Mouse (Mus musculus) myocyte (in vitro differentiated cells): Measurements from ENCODE around the gene Ly6g6e.

Experiments
- CEBPB ChIP-seq: IDR thresholded peaks from 2 replicates; pipeline ENCODE4 v1.6.1; 2011; ENCODE audit warnings: mild to moderate bottlenecking, moderate library complexity; ENCODE audit not compliant: poor library complexity, insufficient read depth, severe bottlenecking
- E2F4 ChIP-seq: IDR thresholded peaks from one replicate; pipeline ENCODE4 v1.6.1; 2011; ENCODE audit warnings: mild to moderate bottlenecking, control low read depth, moderate library complexity; ENCODE audit not compliant: insufficient read depth
- MAX ChIP-seq: IDR thresholded peaks from one replicate; pipeline ENCODE4 v1.6.1; 2011; ENCODE audit warnings: low read depth, mild to moderate bottlenecking, control low read depth
- MYOD1 ChIP-seq, 3 experiments: IDR thresholded peaks; one replicate each; pipeline ENCODE4 v1.6.1; 2011; ENCODE audit warnings: control low read depth in 2 of 3, low read depth in 2 of 3, mild to moderate bottlenecking in 2 of 3, moderate library complexity in 1 of 3; ENCODE audit not compliant: insufficient read length in 2 of 3, control insufficient read depth in 1 of 3
- MYOG ChIP-seq, 3 experiments: IDR thresholded peaks; one replicate each; pipeline ENCODE4 v1.6.1; 2011; ENCODE audit warnings: control low read depth in 2 of 3, low read depth in 2 of 3, mild to moderate bottlenecking in 2 of 3; ENCODE audit not compliant: insufficient read length in 2 of 3, control insufficient read depth in 1 of 3, insufficient read depth in 1 of 3
- POLR2A ChIP-seq: IDR thresholded peaks from one replicate; pipeline ENCODE4 v1.6.1; 2011; ENCODE audit warnings: low read depth, mild to moderate bottlenecking, control low read depth, moderate library complexity; ENCODE audit not compliant: insufficient read length
- SRF ChIP-seq: IDR thresholded peaks from one replicate; pipeline ENCODE4 v1.6.1; 2011; ENCODE audit warnings: low read depth; ENCODE audit not compliant: control insufficient read depth, insufficient read length
- TCF12 ChIP-seq: IDR thresholded peaks from one replicate; pipeline ENCODE4 v1.6.1; 2011; ENCODE audit warnings: mild to moderate bottlenecking, control low read depth; ENCODE audit not compliant: poor library complexity, insufficient read depth, severe bottlenecking
- TCF3 ChIP-seq: IDR thresholded peaks from one replicate; pipeline ENCODE4 v1.6.1; 2011; ENCODE audit warnings: low read depth, control low read depth; ENCODE audit not compliant: insufficient read length
- USF1 ChIP-seq: IDR thresholded peaks from one replicate; pipeline ENCODE4 v1.6.1; 2011; ENCODE audit warnings: low read depth, mild to moderate bottlenecking, control low read depth, moderate library complexity

DNA sequence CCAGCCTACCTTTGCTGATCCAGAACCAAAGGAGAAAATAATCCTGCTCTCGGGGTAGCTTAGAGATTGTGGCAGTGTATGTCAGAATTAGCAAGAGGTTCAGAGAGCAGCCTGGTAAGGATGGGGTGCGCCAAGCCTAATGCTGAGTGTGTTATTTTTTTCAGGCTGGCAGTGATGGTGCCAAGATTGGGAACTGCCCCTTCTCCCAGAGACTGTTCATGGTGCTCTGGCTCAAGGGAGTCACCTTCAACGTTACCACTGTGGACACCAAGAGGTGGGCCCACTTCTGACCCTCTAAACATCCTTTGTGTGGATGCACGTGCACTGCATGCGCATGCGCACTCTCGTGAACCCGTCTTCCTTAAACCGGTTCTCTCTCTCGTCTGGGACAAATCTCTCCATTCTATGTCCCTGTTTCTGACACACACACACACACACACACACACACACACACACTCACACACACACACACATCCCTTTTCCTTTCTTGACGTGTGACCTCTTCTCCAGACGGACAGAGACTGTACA lies 24.4 kb upstream of the Ly6g6e start:
- TF ChIP-seq MYOD1 (IDR thresholded peaks at IDR 0.05; ENCODE audit: control insufficient read depth in 1 of 3, insufficient read length in 2 of 3, low read depth in 2 of 3) (no peak), POLR2A (no peak), USF1 (no peak), TCF3 (no peak), CEBPB (no peak), E2F4 (no peak), TCF12 (no peak), MAX (no peak), MYOG (IDR thresholded peaks at IDR 0.05; ENCODE audit: control insufficient read depth in 1 of 3, insufficient read depth in 1 of 3, insufficient read length in 2 of 3, low read depth in 2 of 3) (no peak), SRF (no peak)
